Comparison of ENCODE assay signal across 8 mouse cellular contexts in the genomic region with DNA sequence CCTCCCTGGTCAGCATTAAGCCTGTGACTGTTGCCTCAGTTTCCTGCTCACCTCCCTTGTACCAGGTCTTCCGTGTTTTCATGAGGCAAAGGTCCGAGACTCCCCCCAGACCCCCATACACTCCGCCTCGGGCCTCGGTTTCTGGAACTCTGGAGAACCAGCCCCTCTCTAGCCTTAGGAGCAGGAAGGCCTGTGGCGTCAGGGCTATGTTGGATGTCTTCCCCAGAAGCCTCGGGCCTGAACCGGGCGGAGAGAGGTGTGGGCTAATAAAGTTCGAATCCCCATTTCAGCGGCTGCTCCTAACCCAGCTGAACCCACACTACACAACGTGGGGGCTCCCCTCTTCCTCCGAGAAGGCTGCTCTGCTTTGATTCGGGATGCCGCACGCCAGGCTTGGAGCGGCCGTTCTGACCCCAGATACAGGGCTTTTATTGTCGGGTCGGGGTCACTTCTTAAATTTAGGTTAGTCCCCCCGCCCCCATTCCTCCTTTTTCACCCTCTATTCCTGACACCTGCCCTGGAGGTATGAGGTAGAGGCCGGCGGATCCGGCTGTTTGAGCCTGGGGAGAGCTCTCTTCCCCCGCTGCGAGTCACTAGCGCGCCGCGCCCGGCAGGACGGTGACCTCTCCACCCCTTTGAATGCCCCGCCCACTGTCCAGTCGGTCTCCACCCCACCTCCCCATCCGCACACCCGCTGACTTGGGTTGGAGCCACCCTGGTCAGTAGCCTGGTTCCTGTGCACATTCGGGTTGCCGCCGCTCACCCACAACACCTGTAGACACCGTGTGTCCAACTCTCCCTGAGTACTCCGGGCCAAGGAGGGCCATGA. TPM values are rescaled to one million over a fixed set of nuclear protein-coding genes. Genes with fewer than 3 reads are reported as not detected.
DNase-seq lines count a peak whose midpoint lies in the region; ATAC-seq lines count a peak whose summit lies in the region.

A gene (plus strand): TSS at position 683 of the 829 bp plus-strand sequence.

- peak; percentile 24 for DNase-seq in retina, postnatal 1 day
- DNase-seq in retina, embryonic 14.5 days (ENCODE audit: low spot score): no peak
- DNase-seq in spleen, adult 12 weeks (ENCODE audit: low spot score): no peak

- WGBS in embryonic facial prominence, embryonic 13.5 days: 4% methylated on average over 41 of the region's 41 CpGs
- 4% methylated on average over 41 of the region's 41 CpGs for WGBS in heart, embryonic 13.5 days
- WGBS in kidney, embryonic 16.5 days: 3% methylated on average over 41 of the region's 41 CpGs
- 3% methylated on average over 41 of the region's 41 CpGs for WGBS in liver, embryonic 15.5 days (ENCODE audit: insufficient replicate concordance)
- 2% methylated on average over 41 of the region's 41 CpGs for WGBS in neural tube, embryonic 14.5 days

- H3K4me1 ChIP-seq in embryonic facial prominence, embryonic 13.5 days: peaks cover 35% of the 10 kb centered on the region
- H3K4me1 ChIP-seq in heart, embryonic 13.5 days: peaks cover 45% of the 10 kb centered on the region
- peaks cover 32% of the 10 kb centered on the region for H3K4me1 ChIP-seq in kidney, embryonic 16.5 days (ENCODE audit: insufficient read depth, low read length)
- peaks cover 28% of the 10 kb centered on the region for H3K4me1 ChIP-seq in liver, embryonic 15.5 days (replicated peaks)
- peaks cover 15% of the 10 kb centered on the region for H3K4me1 ChIP-seq in neural tube, embryonic 14.5 days (ENCODE audit: control insufficient read depth, insufficient read depth, low read length)

- no peak for ATAC-seq in embryonic facial prominence, embryonic 13.5 days (ENCODE audit: insufficient number of reproducible peaks, insufficient read depth, low FRiP score, low TSS enrichment, low read depth)
- ATAC-seq in heart, embryonic 13.5 days (ENCODE audit: extremely low read depth, insufficient number of reproducible peaks, low FRiP score, low TSS enrichment): 0 out of 2 replicates have a peak, but pooled peaks have one; percentile 18
- peak; percentile 42 for ATAC-seq in kidney, embryonic 16.5 days (ENCODE audit: low FRiP score, low TSS enrichment)
- ATAC-seq in liver, embryonic 15.5 days (ENCODE audit: insufficient read depth): peak; percentile 52; the same call in 1 of the 2 replicates
- ATAC-seq in neural tube, embryonic 14.5 days (ENCODE audit: low read depth): no peak

- peak within 1 kb of the TSS; percentile 66 for H3K4me2 ChIP-seq in embryonic facial prominence, embryonic 13.5 days
- peak within 1 kb of the TSS; percentile 91 for H3K4me2 ChIP-seq in heart, embryonic 13.5 days
- H3K4me2 ChIP-seq in kidney, embryonic 16.5 days (replicated peaks; ENCODE audit: low read depth, low read length): peak within 1 kb of the TSS; percentile 56
- peak within 1 kb of the TSS; percentile 55 for H3K4me2 ChIP-seq in liver, embryonic 15.5 days
- H3K4me2 ChIP-seq in neural tube, embryonic 14.5 days (ENCODE audit: low read depth, low read length): peak within 1 kb of the TSS; percentile 16; the same call in 1 of the 2 replicates

- no peak within 1 kb of the TSS for H3K27ac ChIP-seq in embryonic facial prominence, embryonic 13.5 days
- peak within 1 kb of the TSS; percentile 90 for H3K27ac ChIP-seq in heart, embryonic 13.5 days (replicated peaks)
- H3K27ac ChIP-seq in kidney, embryonic 16.5 days (ENCODE audit: low read length): peak within 1 kb of the TSS; percentile 83
- 0 out of 2 replicates have a peak within 1 kb of the TSS, but pooled peaks have one; percentile 41 for H3K27ac ChIP-seq in liver, embryonic 15.5 days (replicated peaks)
- H3K27ac ChIP-seq in neural tube, embryonic 14.5 days (ENCODE audit: low read depth, low read length): 0 out of 2 replicates have a peak within 1 kb of the TSS, but pooled peaks have one; percentile 12

- H3K36me3 ChIP-seq in embryonic facial prominence, embryonic 13.5 days: peaks cover 30% of the 10 kb centered on the region
- peaks cover 34% of the 10 kb centered on the region for H3K36me3 ChIP-seq in heart, embryonic 13.5 days
- H3K36me3 ChIP-seq in kidney, embryonic 16.5 days (ENCODE audit: insufficient read depth, low read length): peaks cover 8% of the 10 kb centered on the region
- H3K36me3 ChIP-seq in liver, embryonic 15.5 days (replicated peaks): 0 out of 2 replicates have a peak, but pooled peaks cover 2% of the 10 kb centered on the region
- H3K36me3 ChIP-seq in neural tube, embryonic 14.5 days (ENCODE audit: control insufficient read depth, insufficient read depth, low read length): no peaks in the 10 kb centered on the region; the same call in 1 of the 2 replicates

- H3K9me3 ChIP-seq in embryonic facial prominence, embryonic 13.5 days: no peaks in the 10 kb centered on the region; the same call in 1 of the 2 replicates
- H3K9me3 ChIP-seq in heart, embryonic 13.5 days: no peaks in the 10 kb centered on the region
- H3K9me3 ChIP-seq in kidney, embryonic 16.5 days (ENCODE audit: low read length): no peaks in the 10 kb centered on the region
- H3K9me3 ChIP-seq in liver, embryonic 15.5 days (replicated peaks): no peaks in the 10 kb centered on the region
- no peaks in the 10 kb centered on the region for H3K9me3 ChIP-seq in neural tube, embryonic 14.5 days (ENCODE audit: control insufficient read depth, low read length)

- peak within 1 kb of the TSS; percentile 27; the same call in 1 of the 2 replicates for H3K9ac ChIP-seq in embryonic facial prominence, embryonic 13.5 days
- peak within 1 kb of the TSS; percentile 82 for H3K9ac ChIP-seq in heart, embryonic 13.5 days
- H3K9ac ChIP-seq in kidney, embryonic 16.5 days (replicated peaks; ENCODE audit: low read length): peak within 1 kb of the TSS; percentile 56
- H3K9ac ChIP-seq in liver, embryonic 15.5 days: no peak within 1 kb of the TSS
- no peak within 1 kb of the TSS for H3K9ac ChIP-seq in neural tube, embryonic 14.5 days (replicated peaks; ENCODE audit: low read depth, low read length)

- H3K27me3 ChIP-seq in embryonic facial prominence, embryonic 13.5 days: peaks cover 68% of the 10 kb centered on the region
- H3K27me3 ChIP-seq in heart, embryonic 13.5 days (replicated peaks): peaks cover 50% of the 10 kb centered on the region
- peaks cover 50% of the 10 kb centered on the region for H3K27me3 ChIP-seq in kidney, embryonic 16.5 days (ENCODE audit: insufficient read depth, low read length)
- peaks cover 63% of the 10 kb centered on the region for H3K27me3 ChIP-seq in liver, embryonic 15.5 days
- peaks cover 30% of the 10 kb centered on the region for H3K27me3 ChIP-seq in neural tube, embryonic 14.5 days (ENCODE audit: control insufficient read depth, insufficient read depth, low read length)

- H3K4me3 ChIP-seq in embryonic facial prominence, embryonic 13.5 days: peak within 1 kb of the TSS; percentile 16
- peak within 1 kb of the TSS; percentile 58 for H3K4me3 ChIP-seq in heart, embryonic 13.5 days
- peak within 1 kb of the TSS; percentile 41 for H3K4me3 ChIP-seq in kidney, embryonic 16.5 days (ENCODE audit: low read length)
- peak within 1 kb of the TSS; percentile 19 for H3K4me3 ChIP-seq in liver, embryonic 15.5 days (replicated peaks)
- peak within 1 kb of the TSS; percentile 6; the same call in 1 of the 2 replicates for H3K4me3 ChIP-seq in neural tube, embryonic 14.5 days (ENCODE audit: low read depth, low read length)

RNA-seq across cellular contexts. Expression of the gene that starts here (rescaled TPM):
- 39.5 and 41.7 TPM in 2 replicates for polyA plus RNA-seq in embryonic facial prominence, embryonic 13.5 days (2015; fragmentation: Nextera tagmentation; extraction: Ambion mirVana)
- 69.9 and 76.5 TPM in 2 replicates for polyA plus RNA-seq in heart, embryonic 13.5 days (2015; fragmentation: Nextera tagmentation; extraction: Ambion mirVana)
- 87.0 and 96.5 TPM in 2 replicates for polyA plus RNA-seq in kidney, embryonic 16.5 days (2015; fragmentation: Nextera tagmentation; extraction: Ambion mirVana)
- polyA plus RNA-seq in liver, embryonic 15.5 days (2015; fragmentation: Nextera tagmentation; extraction: Ambion mirVana): 14.5 and 17.9 TPM in 2 replicates
- polyA plus RNA-seq in neural tube, embryonic 14.5 days (2014; fragmentation: Nextera tagmentation; extraction: Ambion mirVana): 24.0 and 42.5 TPM in 2 replicates

Comparison
In these comparisons a context has a peak if more than half of its experiments do, and no peak if none do; other contexts are left out.
1. ATAC-seq: peak in heart, embryonic 13.5 days (single experiment), kidney, embryonic 16.5 days (single experiment) and liver, embryonic 15.5 days (single experiment); none in embryonic facial prominence, embryonic 13.5 days (single experiment) and neural tube, embryonic 14.5 days (single experiment).
2. H3K4me2 ChIP-seq: peak in every context shown above with its lines; median percentile 91 in heart, embryonic 13.5 days; 66 in embryonic facial prominence, embryonic 13.5 days; 56 in kidney, embryonic 16.5 days; 55 in liver, embryonic 15.5 days; 16 in neural tube, embryonic 14.5 days.
3. H3K4me3 ChIP-seq: peak in every context shown above with its lines; median percentile 58 in heart, embryonic 13.5 days; 41 in kidney, embryonic 16.5 days; 19 in liver, embryonic 15.5 days; 16 in embryonic facial prominence, embryonic 13.5 days; 6 in neural tube, embryonic 14.5 days.
4. H3K9ac ChIP-seq: peak in embryonic facial prominence, embryonic 13.5 days (single experiment), heart, embryonic 13.5 days (single experiment) and kidney, embryonic 16.5 days (single experiment); none in liver, embryonic 15.5 days (single experiment) and neural tube, embryonic 14.5 days (single experiment).